19 mouse cellular contexts compared by ENCODE assay signal in the genomic region with DNA sequence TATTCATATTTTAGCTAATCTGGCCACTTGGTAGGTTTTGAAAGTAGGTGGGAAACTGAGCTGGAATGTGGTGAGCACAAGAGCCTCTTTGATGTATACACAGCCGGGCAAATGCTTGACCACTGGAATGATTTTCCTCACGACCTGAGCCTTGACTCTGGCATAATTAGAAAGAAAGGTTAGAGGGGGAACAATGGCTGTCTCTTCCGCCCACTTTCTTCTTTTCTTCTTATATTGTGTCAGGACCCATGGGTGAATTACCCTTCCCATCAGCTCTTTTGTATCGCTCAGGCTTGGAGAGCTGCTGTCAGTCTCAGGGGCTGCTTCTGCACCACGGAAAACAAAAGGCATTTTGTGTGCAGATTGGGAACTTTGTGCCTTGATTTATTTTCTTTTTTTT.
DNase-seq lines count a peak whose midpoint lies in the region; ATAC-seq and TF ChIP-seq lines count a peak whose summit lies in the region.
"Had no signal": no experiment of that assay in that cellular context is flagged by ENCODE, and none has a peak within 500 bp of the region (broad histone marks: within the 10 kb centered on the region; RNA-seq: fewer than 3 reads in every experiment).

No protein-coding gene starts in this region.

- no peak overlapping the region; the same call in 1 of the 2 replicates for H3K4me3 ChIP-seq in hindbrain, embryonic 10.5 days
- no peak overlapping the region for H3K4me3 ChIP-seq in hindbrain, embryonic 14.5 days (replicated peaks; ENCODE audit: low read length)
- no peak overlapping the region for H3K4me3 ChIP-seq in neural tube, embryonic 12.5 days
- no peak overlapping the region for H3K4me3 ChIP-seq in forebrain, postnatal 0 days (ENCODE audit: low read depth, low read length)
- H3K4me3 ChIP-seq: embryonic facial prominence, embryonic 13.5 days; heart, embryonic 10.5 days; intestine, embryonic 15.5 days; kidney, embryonic 15.5 days; myocyte; stomach, embryonic 15.5 days had no signal

- H3K9me3 ChIP-seq in hindbrain, embryonic 10.5 days, result no peaks in the 10 kb centered on the region
- no peaks in the 10 kb centered on the region for H3K9me3 ChIP-seq in hindbrain, embryonic 14.5 days (ENCODE audit: control insufficient read depth, low read length)
- H3K9me3 ChIP-seq in neural tube, embryonic 12.5 days, result no peaks in the 10 kb centered on the region
- no peaks in the 10 kb centered on the region for H3K9me3 ChIP-seq in forebrain, postnatal 0 days (ENCODE audit: low read length)
- H3K9me3 ChIP-seq: embryonic facial prominence, embryonic 13.5 days; heart, embryonic 10.5 days; intestine, embryonic 15.5 days; kidney, embryonic 15.5 days; stomach, embryonic 15.5 days had no signal

- peak; percentile 63 for DNase-seq in hindbrain, embryonic 10.5 days (ENCODE audit: low spot score)
- DNase-seq in hindbrain, embryonic 14.5 days (ENCODE audit: low spot score), result no peak
- no peak for DNase-seq in neural tube, embryonic 10.5 days (ENCODE audit: extremely low spot score, low spot score)
- peak; percentile 25 for DNase-seq in forebrain, postnatal 0 days
- no peak for DNase-seq in gastrocnemius, postnatal 4 days (ENCODE audit: low spot score in 2 of 2)
- DNase-seq in thymus, adult 18-20 months, result no peak
- DNase-seq in layer of hippocampus, postnatal 10 days (ENCODE audit: low spot score in 2 of 2), result no peak
- DNase-seq: gastrocnemius, postnatal 14 days; heart, postnatal 14 days; thymus, postnatal 25 days had no signal

- 10% methylated on average over 5 of the region's 5 CpGs for WGBS in hindbrain, embryonic 10.5 days
- 9% methylated on average over 5 of the region's 5 CpGs for WGBS in hindbrain, embryonic 14.5 days
- 5% methylated on average over 5 of the region's 5 CpGs for WGBS in neural tube, embryonic 12.5 days
- WGBS in forebrain, postnatal 0 days, result 12% methylated on average over 5 of the region's 5 CpGs

- H3K36me3 ChIP-seq in hindbrain, embryonic 10.5 days, result no peaks in the 10 kb centered on the region
- no peaks in the 10 kb centered on the region for H3K36me3 ChIP-seq in hindbrain, embryonic 14.5 days (replicated peaks; ENCODE audit: control insufficient read depth, insufficient read depth)
- no peaks in the 10 kb centered on the region for H3K36me3 ChIP-seq in neural tube, embryonic 12.5 days
- no peaks in the 10 kb centered on the region for H3K36me3 ChIP-seq in forebrain, postnatal 0 days (ENCODE audit: insufficient read depth)
- H3K36me3 ChIP-seq: embryonic facial prominence, embryonic 13.5 days; heart, embryonic 10.5 days; intestine, embryonic 15.5 days; kidney, embryonic 15.5 days; stomach, embryonic 15.5 days had no signal

- no peak overlapping the region for H3K9ac ChIP-seq in hindbrain, embryonic 14.5 days
- H3K9ac ChIP-seq in neural tube, embryonic 12.5 days, result no peak overlapping the region
- no peak overlapping the region for H3K9ac ChIP-seq in forebrain, postnatal 0 days
- H3K9ac ChIP-seq: embryonic facial prominence, embryonic 13.5 days; intestine, embryonic 15.5 days; kidney, embryonic 15.5 days; stomach, embryonic 15.5 days had no signal

- no peaks in the 10 kb centered on the region for H3K27me3 ChIP-seq in hindbrain, embryonic 10.5 days (ENCODE audit: insufficient read depth, poor library complexity, severe bottlenecking)
- no peaks in the 10 kb centered on the region for H3K27me3 ChIP-seq in hindbrain, embryonic 14.5 days (ENCODE audit: control insufficient read depth, insufficient read depth, low read length)
- H3K27me3 ChIP-seq in neural tube, embryonic 12.5 days (replicated peaks), result no peaks in the 10 kb centered on the region
- no peaks in the 10 kb centered on the region for H3K27me3 ChIP-seq in forebrain, postnatal 0 days (ENCODE audit: insufficient read depth, low read length)
- H3K27me3 ChIP-seq: CH12.LX; embryonic facial prominence, embryonic 13.5 days; intestine, embryonic 15.5 days; kidney, embryonic 15.5 days; stomach, embryonic 15.5 days had no signal

- H3K4me1 ChIP-seq in hindbrain, embryonic 10.5 days (replicated peaks), result peaks cover 52% of the 10 kb centered on the region
- peaks cover 10% of the 10 kb centered on the region for H3K4me1 ChIP-seq in hindbrain, embryonic 14.5 days (replicated peaks; ENCODE audit: control insufficient read depth, insufficient read depth, low read length)
- H3K4me1 ChIP-seq in neural tube, embryonic 12.5 days, result peaks cover 14% of the 10 kb centered on the region
- H3K4me1 ChIP-seq in forebrain, postnatal 0 days (ENCODE audit: insufficient read depth), result peaks cover 14% of the 10 kb centered on the region
- H3K4me1 ChIP-seq: embryonic facial prominence, embryonic 13.5 days; intestine, embryonic 15.5 days; kidney, embryonic 15.5 days; stomach, embryonic 15.5 days had no signal

- H3K4me2 ChIP-seq in hindbrain, embryonic 14.5 days (replicated peaks), result no peak overlapping the region
- no peak overlapping the region; the same call in 1 of the 2 replicates for H3K4me2 ChIP-seq in neural tube, embryonic 12.5 days (replicated peaks)
- H3K4me2 ChIP-seq in forebrain, postnatal 0 days (ENCODE audit: low read depth), result no peak overlapping the region
- H3K4me2 ChIP-seq: embryonic facial prominence, embryonic 13.5 days; intestine, embryonic 15.5 days; kidney, embryonic 15.5 days; stomach, embryonic 15.5 days had no signal

- TF ChIP-seq CTCF in forebrain, postnatal 0 days (IDR thresholded peaks at IDR 0.05; ENCODE audit: low read depth), result no peak

- H3K27ac ChIP-seq in hindbrain, embryonic 10.5 days, result peak overlapping the region; percentile 90
- H3K27ac ChIP-seq in hindbrain, embryonic 14.5 days, result no peak overlapping the region
- no peak overlapping the region for H3K27ac ChIP-seq in neural tube, embryonic 12.5 days
- H3K27ac ChIP-seq in forebrain, postnatal 0 days (ENCODE audit: low read depth, low read length), result peak overlapping the region; percentile 83
- H3K27ac ChIP-seq: embryonic facial prominence, embryonic 13.5 days; heart, embryonic 10.5 days; intestine, embryonic 15.5 days; kidney, embryonic 15.5 days; macrophage; stomach, embryonic 15.5 days had no signal

- ATAC-seq in hindbrain, embryonic 14.5 days (ENCODE audit: low FRiP score), result no peak
- ATAC-seq in neural tube, embryonic 12.5 days (ENCODE audit: low FRiP score, low read depth), result peak; percentile 43; the same call in 1 of the 2 replicates
- ATAC-seq in forebrain, postnatal 0 days, result no peak
- ATAC-seq: intestine, embryonic 15.5 days had no signal

Comparison
In these comparisons a context has a peak if more than half of its experiments do, and no peak if none do; other contexts are left out.
1. DNase-seq: peak in hindbrain, embryonic 10.5 days (single experiment) and forebrain, postnatal 0 days (single experiment); none in hindbrain, embryonic 14.5 days (single experiment), neural tube, embryonic 10.5 days (single experiment), gastrocnemius, postnatal 4 days (0 of 2), thymus, adult 18-20 months (0 of 2) and layer of hippocampus, postnatal 10 days (0 of 2).
2. H3K27ac ChIP-seq: peak in hindbrain, embryonic 10.5 days (single experiment) and forebrain, postnatal 0 days (single experiment); none in hindbrain, embryonic 14.5 days (single experiment) and neural tube, embryonic 12.5 days (single experiment).